Mouse (Mus musculus) liver, embryonic 13.5 days (tissue): ENCODE data around the gene Mbip. TPM values are rescaled to one million over a fixed set of nuclear protein-coding genes. Genes with fewer than 3 reads are reported as not detected.

Experiments used
- ATAC-seq: fragments of 200-750 bp; cut with Nextera tagmentation; 2 replicates; pipeline ENCODE4 v1.8.0; 2017; ENCODE audit warnings: low read depth, mild to moderate bottlenecking, moderate number of reproducible peaks, moderate library complexity
- DNase-seq: peaks from one replicate; pipeline ENCODE4 v3.0.0; 2022
- H3K27ac ChIP-seq: fragments of 300-500 bp; sonication (generic); 2 replicates; pipeline ENCODE4 v1.5.1; 2015; ENCODE audit warnings: moderate library complexity, mild to moderate bottlenecking, inconsistent platforms
- H3K27me3 ChIP-seq: fragments of 300-500 bp; sonication (generic); 2 replicates; pipeline ENCODE4 v1.6.1; 2015; ENCODE audit warnings: mild to moderate bottlenecking, inconsistent platforms
- H3K36me3 ChIP-seq: fragments of 300-500 bp; sonication (generic); 2 replicates; pipeline ENCODE4 v1.6.1; 2015; ENCODE audit warnings: mild to moderate bottlenecking, inconsistent platforms
- H3K4me1 ChIP-seq: fragments of 300-500 bp; sonication (generic); replicated peaks from 2 replicates; pipeline ENCODE4 v1.6.1; 2015; ENCODE audit warnings: inconsistent platforms
- H3K4me2 ChIP-seq: fragments of 300-500 bp; sonication (generic); 2 replicates; pipeline ENCODE4 v1.6.1; 2015; ENCODE audit warnings: inconsistent platforms, mild to moderate bottlenecking, moderate library complexity
- H3K4me3 ChIP-seq: fragments of 300-500 bp; sonication (generic); replicated peaks from 2 replicates; pipeline ENCODE4 v1.5.1; 2015; ENCODE audit warnings: mild to moderate bottlenecking, inconsistent platforms
- H3K9ac ChIP-seq: fragments of 300-500 bp; sonication (generic); 2 replicates; pipeline ENCODE4 v1.6.1; 2015; ENCODE audit warnings: mild to moderate bottlenecking, inconsistent platforms
- H3K9me3 ChIP-seq: fragments of 300-500 bp; sonication (generic); replicated peaks from 2 replicates; pipeline ENCODE4 v1.6.1; 2016; ENCODE audit warnings: inconsistent platforms
- WGBS: fragments of 180-500 bp; shearing (Covaris S2); methylation state at CpG from one replicate; pipeline ENCODE4 v1.1.7; 2015; ENCODE audit not compliant: insufficient replicate concordance; 5-methylcytosine and 5-hydroxymethylcytosine counted together
- polyA plus RNA-seq: library from polyadenylated mRNA; unstranded; fragments of >200 nt; fragmentation: Nextera tagmentation; extraction: Ambion mirVana; gene quantifications from 2 replicates; pipeline ENCODE4 v1.2.1, GENCODE M21; 2015

Gene Mbip
- polyA plus RNA-seq, 1 experiment from 2014 or later, result 13.0 TPM

DNA sequence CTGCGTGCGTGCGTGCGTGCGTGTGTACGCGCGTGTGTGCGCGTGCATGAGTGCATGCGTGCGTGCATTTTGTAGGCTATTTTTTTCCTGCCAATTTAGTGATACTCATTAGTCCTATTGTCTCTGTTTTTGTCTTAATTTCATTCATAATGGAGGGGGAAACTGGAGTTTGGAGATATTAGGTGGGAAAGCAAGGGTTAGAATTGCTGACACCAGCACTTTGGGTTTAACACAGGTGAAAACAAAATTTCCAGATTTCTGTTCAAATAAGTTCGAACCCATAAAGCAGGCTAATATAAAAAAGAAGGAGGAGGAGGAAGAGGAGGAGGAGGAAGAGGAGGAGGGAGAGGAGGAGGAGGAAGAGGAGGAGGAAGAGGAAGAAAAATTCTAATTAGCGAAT lies 58.9 kb downstream of the Mbip start:
- H3K9me3 ChIP-seq, result no peaks in the 10 kb centered on the region
- H3K27ac ChIP-seq, result no peak overlapping the region
- no peaks in the 10 kb centered on the region for H3K27me3 ChIP-seq
- no peak overlapping the region for H3K9ac ChIP-seq
- no peak for ATAC-seq
- H3K4me2 ChIP-seq, result no peak overlapping the region
- no peak overlapping the region for H3K4me3 ChIP-seq
- no peaks in the 10 kb centered on the region for H3K4me1 ChIP-seq
- no peak for DNase-seq
- 89% methylated on average over 14 of the region's 14 CpGs for WGBS
- no peaks in the 10 kb centered on the region for H3K36me3 ChIP-seq

DNA sequence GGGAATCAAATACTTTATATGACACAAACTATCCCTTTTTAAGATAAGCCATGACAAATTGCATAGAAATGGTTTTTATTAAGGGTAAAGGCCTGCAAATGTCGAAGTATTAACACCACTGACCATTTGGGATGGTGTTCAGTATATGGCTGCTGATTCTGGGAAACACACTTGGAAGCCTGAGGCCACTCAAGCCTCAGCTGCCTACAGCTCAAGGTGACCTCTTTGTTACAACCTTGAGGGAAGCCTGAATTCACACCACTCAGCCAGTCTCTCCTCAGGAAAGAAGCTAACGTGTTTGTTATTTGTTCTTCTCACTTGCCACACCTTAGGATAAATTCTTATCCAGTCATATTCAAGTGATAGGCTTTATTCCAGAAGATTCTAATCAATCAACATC lies 61.5 kb downstream of the Mbip start:
- no peak overlapping the region for H3K9ac ChIP-seq
- H3K27ac ChIP-seq, result no peak overlapping the region
- H3K4me3 ChIP-seq, result no peak overlapping the region
- DNase-seq, result no peak
- H3K36me3 ChIP-seq, result no peaks in the 10 kb centered on the region
- 37% methylated on average over 2 of the region's 2 CpGs for WGBS
- no peak overlapping the region for H3K4me2 ChIP-seq
- H3K27me3 ChIP-seq, result no peaks in the 10 kb centered on the region
- ATAC-seq, result no peak
- no peaks in the 10 kb centered on the region for H3K9me3 ChIP-seq
- no peaks in the 10 kb centered on the region for H3K4me1 ChIP-seq

DNA sequence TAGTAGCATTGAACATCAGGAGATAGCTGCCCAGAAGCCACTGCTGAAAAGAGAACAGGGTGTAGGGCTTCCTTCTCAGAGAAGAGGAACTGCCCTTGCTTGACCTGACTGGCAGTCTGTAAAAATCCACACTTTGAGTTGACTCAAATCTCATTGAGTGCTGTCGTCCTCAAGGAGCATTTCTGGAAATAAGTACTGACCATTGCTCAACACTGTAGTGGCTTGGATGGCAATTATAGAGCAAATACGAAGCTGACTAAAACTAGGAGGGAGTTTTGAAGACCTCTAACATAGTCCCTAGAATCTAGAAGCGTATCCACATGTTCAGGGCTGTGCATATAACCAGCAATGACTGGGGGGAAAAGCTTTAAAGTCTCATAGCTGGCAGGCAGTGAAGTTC lies 64.0 kb downstream of the Mbip start:
- Histone ChIP-seq H3K27ac (no peak overlapping the region), H3K4me3 (no peak overlapping the region), H3K9ac (no peak overlapping the region), H3K4me2 (no peak overlapping the region), H3K9me3 (no peaks in the 10 kb centered on the region), H3K36me3 (no peaks in the 10 kb centered on the region), H3K4me1 (no peaks in the 10 kb centered on the region), H3K27me3 (no peaks in the 10 kb centered on the region)
- 48% methylated on average over 3 of the region's 3 CpGs for WGBS
- ATAC-seq (no peak), DNase-seq (no peak)

Other genes starting within 250 kb of the Mbip start
- gene Nkx2-1, start 191.0 kb upstream of the Mbip start, polyA plus RNA-seq, result not detected in 2 replicates